6 mouse cellular contexts compared by ENCODE assay signal in genomic region chr1:153305249-153305648, GRCm38 (mm10). TPM values are rescaled to one million over a fixed set of nuclear protein-coding genes. Genes with fewer than 3 reads are reported as not detected.
DNase-seq lines count a peak whose midpoint lies in the region; ATAC-seq and TF ChIP-seq lines count a peak whose summit lies in the region.
"Not testable (repeated sequence)": the region's sequence is repeated elsewhere in the genome, so short reads cannot be mapped to it uniquely, and the experiment has no call there.

No protein-coding gene starts in this region.

- peaks cover 76% of the 10 kb centered on the region for H3K4me1 ChIP-seq in heart, embryonic 13.5 days

- not testable (repeated sequence) for H3K9ac ChIP-seq in heart, embryonic 13.5 days

- not testable (repeated sequence) for H3K4me3 ChIP-seq in gastrocnemius, adult 2 months; heart, embryonic 13.5 days; layer of hippocampus, adult 2 months; myocyte

- not testable (repeated sequence) for H3ac ChIP-seq in myocyte (ENCODE audit: control insufficient read depth, insufficient read length)

- not testable (repeated sequence) for TF ChIP-seq POLR2A in myocyte (IDR thresholded peaks at IDR 0.05; ENCODE audit: insufficient read length, low read depth)

- peak overlapping the region; percentile 35; the same call in 1 of the 2 replicates for H3K27ac ChIP-seq in gastrocnemius, adult 2 months
- 0 out of 2 replicates have a peak overlapping the region, but pooled peaks have one; percentile 24 for H3K27ac ChIP-seq in heart, embryonic 13.5 days (replicated peaks)
- peak overlapping the region; percentile 67; the same call in 1 of the 2 replicates for H3K27ac ChIP-seq in layer of hippocampus, adult 2 months

- H3K4me2 ChIP-seq in heart, embryonic 13.5 days = not testable (repeated sequence)
- peak overlapping the region; percentile 26 for H3K4me2 ChIP-seq in myocyte (ENCODE audit: low read depth)

- DNase-seq in adrenal gland, adult (ENCODE audit: inconsistent age in 2 of 2, low spot score in 1 of 2) = peak; percentile 28 to 47
- not testable (repeated sequence) for DNase-seq in gastrocnemius, adult 2 months; layer of hippocampus, adult 2 months (ENCODE audit: low spot score in 2 of 2)
- peak; percentile 39 for DNase-seq in thymus, postnatal 4 days

- H3K36me3 ChIP-seq in heart, embryonic 13.5 days; myocyte (ENCODE audit: control insufficient read depth, insufficient read depth): not testable (repeated sequence)

- WGBS in heart, embryonic 13.5 days = 89% methylated on average over 22 of the region's 22 CpGs

- not testable (repeated sequence) for ATAC-seq in heart, embryonic 13.5 days (ENCODE audit: extremely low read depth, insufficient number of reproducible peaks, low FRiP score, low TSS enrichment)

- not testable (repeated sequence) for H3K9me3 ChIP-seq in heart, embryonic 13.5 days

- not testable (repeated sequence) for TF ChIP-seq CTCF in gastrocnemius, adult 2 months (IDR thresholded peaks at IDR 0.05); layer of hippocampus, adult 2 months (conservative IDR thresholded peaks at IDR 0.05)

- H3K27me3 ChIP-seq in heart, embryonic 13.5 days (replicated peaks); myocyte (ENCODE audit: control insufficient read depth, insufficient read depth, insufficient read length): not testable (repeated sequence)

- peaks cover 80% of the 10 kb centered on the region for H3K79me2 ChIP-seq in myocyte (ENCODE audit: control insufficient read depth, insufficient read depth)

- intact Hi-C loops in gastrocnemius, adult 2 months (cut with DNase I) = loop anchor here (5.0 kb wide), 1 partner anchor 68 kb away; no protein-coding TSS in a partner anchor

RNA-seq across cellular contexts. Expression of gene Lamc1, which starts 27.3 kb away (rescaled TPM):
- total RNA-seq in gastrocnemius, adult 2 months (2021) = 10 to 100 TPM; 67.7 to 71.6 TPM
- polyA plus RNA-seq in heart, embryonic 13.5 days (2015; fragmentation: Nextera tagmentation; extraction: Ambion mirVana) = 75.3 and 78.2 TPM in 2 replicates
- total RNA-seq in layer of hippocampus, adult 2 months (2021) = 10 to 100 TPM; 27.0 to 27.2 TPM
- polyA plus RNA-seq in myocyte (2012; fragmentation: generic; extraction: Trizol) = 50.9 TPM
